Mouse (Mus musculus): ENCODE measurements around the gene Perp. TPM values are rescaled to one million over a fixed set of nuclear protein-coding genes. Genes with fewer than 3 reads are reported as not detected.

Gene Perp
- polyA plus RNA-seq, 1 experiment from 2014 or later = 42.6 TPM

DNA sequence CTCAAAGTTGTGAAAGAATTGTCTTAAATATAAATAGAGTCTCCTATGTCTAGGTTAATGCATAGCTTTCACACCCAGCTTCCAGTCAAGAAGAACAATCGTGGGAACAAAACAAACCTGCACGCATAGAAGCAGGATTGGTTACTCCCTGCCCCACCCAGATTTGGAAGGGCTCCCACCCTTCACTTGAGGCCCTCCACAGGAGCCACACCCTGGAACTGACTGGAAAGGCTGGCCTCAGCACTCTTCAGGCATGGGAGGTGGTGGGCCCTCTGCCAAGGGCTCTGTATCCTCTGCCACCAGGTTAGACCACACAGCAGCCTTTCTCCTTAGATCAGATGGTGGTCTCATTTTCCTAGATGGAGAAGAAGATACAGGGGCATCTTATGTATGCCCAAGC lies 26.2 kb downstream of the Perp start:
- H3K4me1 ChIP-seq (ENCODE audit: control insufficient read depth, insufficient read depth, low read length) = no peaks in the 10 kb centered on the region
- H3K27ac ChIP-seq (replicated peaks; ENCODE audit: low read depth, low read length) = no peak overlapping the region
- 84% methylated on average over 2 of the region's 2 CpGs for WGBS
- no peak overlapping the region for H3K4me2 ChIP-seq (ENCODE audit: low read depth, low read length)
- no peaks in the 10 kb centered on the region for H3K36me3 ChIP-seq (replicated peaks; ENCODE audit: control insufficient read depth, insufficient read depth, low read depth, low read length)
- no peak overlapping the region for H3K9ac ChIP-seq (replicated peaks; ENCODE audit: low read length)
- no peaks in the 10 kb centered on the region for H3K27me3 ChIP-seq (ENCODE audit: control insufficient read depth, insufficient read depth, low read length)
- no peak for DNase-seq (ENCODE audit: low spot score)
- H3K9me3 ChIP-seq (replicated peaks; ENCODE audit: control insufficient read depth, low read length) = no peaks in the 10 kb centered on the region
- H3K4me3 ChIP-seq (ENCODE audit: low read depth, low read length) = no peak overlapping the region
- ATAC-seq (replicated peaks; ENCODE audit: insufficient number of reproducible peaks, low FRiP score, low TSS enrichment, low read depth) = no peak

DNA sequence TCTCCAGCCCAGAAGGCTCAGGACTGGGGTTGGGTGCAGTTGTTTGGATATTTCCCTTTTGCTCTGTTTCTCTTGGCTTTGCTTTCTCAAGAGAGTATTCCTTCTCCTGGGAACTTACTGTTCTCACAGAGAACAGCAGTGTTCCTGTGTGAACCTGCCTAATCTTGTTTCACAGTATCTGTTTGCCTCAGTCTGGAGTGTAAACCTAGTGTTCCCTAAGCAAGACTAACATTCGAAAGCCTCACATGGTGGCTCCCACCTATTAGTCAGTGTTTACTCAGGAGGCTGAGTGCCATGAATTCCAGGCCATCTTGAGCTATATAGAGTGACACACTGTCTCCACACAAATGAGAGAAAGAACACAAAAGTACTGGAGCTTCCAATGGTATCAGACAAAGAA lies 31.4 kb downstream of the Perp start:
- DNase-seq (ENCODE audit: low spot score) (peak; percentile 9), ATAC-seq (replicated peaks; ENCODE audit: insufficient number of reproducible peaks, low FRiP score, low TSS enrichment, low read depth) (no peak)
- Histone ChIP-seq H3K4me1 (ENCODE audit: control insufficient read depth, insufficient read depth, low read length) (no peaks in the 10 kb centered on the region), H3K36me3 (replicated peaks; ENCODE audit: control insufficient read depth, insufficient read depth, low read depth, low read length) (no peaks in the 10 kb centered on the region), H3K27me3 (ENCODE audit: control insufficient read depth, insufficient read depth, low read length) (no peaks in the 10 kb centered on the region), H3K9me3 (replicated peaks; ENCODE audit: control insufficient read depth, low read length) (no peaks in the 10 kb centered on the region), H3K4me2 (ENCODE audit: low read depth, low read length) (no peak overlapping the region), H3K9ac (replicated peaks; ENCODE audit: low read length) (no peak overlapping the region), H3K27ac (replicated peaks; ENCODE audit: low read depth, low read length) (no peak overlapping the region), H3K4me3 (ENCODE audit: low read depth, low read length) (no peak overlapping the region)
- WGBS = 36% methylated on average over 1 of the region's 1 CpGs

- 86% methylated on average over 6 of the region's 6 CpGs for WGBS
- Histone ChIP-seq H3K4me1 (ENCODE audit: control insufficient read depth, insufficient read depth, low read length) (no peaks in the 10 kb centered on the region), H3K27me3 (ENCODE audit: control insufficient read depth, insufficient read depth, low read length) (no peaks in the 10 kb centered on the region), H3K9me3 (replicated peaks; ENCODE audit: control insufficient read depth, low read length) (no peaks in the 10 kb centered on the region), H3K4me2 (ENCODE audit: low read depth, low read length) (no peak overlapping the region), H3K4me3 (ENCODE audit: low read depth, low read length) (no peak overlapping the region), H3K9ac (replicated peaks; ENCODE audit: low read length) (no peak overlapping the region), H3K27ac (replicated peaks; ENCODE audit: low read depth, low read length) (no peak overlapping the region), H3K36me3 (replicated peaks; ENCODE audit: control insufficient read depth, insufficient read depth, low read depth, low read length) (no peaks in the 10 kb centered on the region)
- ATAC-seq (replicated peaks; ENCODE audit: insufficient number of reproducible peaks, low FRiP score, low TSS enrichment, low read depth) = no peak
- DNase-seq (ENCODE audit: low spot score) = no peak
These were observed 33.3 kb downstream of the Perp start for GRCm38 (mm10) chr10:18878111-18878510.

GRCm38 (mm10) chr10:18879160-18879559 lies 34.3 kb downstream of the Perp start:
- Histone ChIP-seq H3K4me1 (ENCODE audit: control insufficient read depth, insufficient read depth, low read length) (no peaks in the 10 kb centered on the region), H3K9ac (replicated peaks; ENCODE audit: low read length) (no peak overlapping the region), H3K4me3 (ENCODE audit: low read depth, low read length) (no peak overlapping the region), H3K27me3 (ENCODE audit: control insufficient read depth, insufficient read depth, low read length) (no peaks in the 10 kb centered on the region), H3K36me3 (replicated peaks; ENCODE audit: control insufficient read depth, insufficient read depth, low read depth, low read length) (no peaks in the 10 kb centered on the region), H3K9me3 (replicated peaks; ENCODE audit: control insufficient read depth, low read length) (no peaks in the 10 kb centered on the region), H3K27ac (replicated peaks; ENCODE audit: low read depth, low read length) (no peak overlapping the region), H3K4me2 (ENCODE audit: low read depth, low read length) (no peak overlapping the region)
- WGBS = 81% methylated on average over 4 of the region's 4 CpGs
- ATAC-seq (replicated peaks; ENCODE audit: insufficient number of reproducible peaks, low FRiP score, low TSS enrichment, low read depth) = no peak
- DNase-seq (ENCODE audit: low spot score) = no peak

GRCm38 (mm10) chr10:18879690-18880089 lies 34.9 kb downstream of the Perp start:
- DNase-seq (ENCODE audit: low spot score) = no peak
- no peak overlapping the region for H3K4me3 ChIP-seq (ENCODE audit: low read depth, low read length)
- WGBS = 73% methylated on average over 1 of the region's 1 CpGs
- ATAC-seq (replicated peaks; ENCODE audit: insufficient number of reproducible peaks, low FRiP score, low TSS enrichment, low read depth) = no peak
- no peak overlapping the region for H3K27ac ChIP-seq (replicated peaks; ENCODE audit: low read depth, low read length)
- H3K4me1 ChIP-seq (ENCODE audit: control insufficient read depth, insufficient read depth, low read length) = no peaks in the 10 kb centered on the region
- no peak overlapping the region for H3K4me2 ChIP-seq (ENCODE audit: low read depth, low read length)
- no peak overlapping the region for H3K9ac ChIP-seq (replicated peaks; ENCODE audit: low read length)
- no peaks in the 10 kb centered on the region for H3K9me3 ChIP-seq (replicated peaks; ENCODE audit: control insufficient read depth, low read length)
- no peaks in the 10 kb centered on the region for H3K27me3 ChIP-seq (ENCODE audit: control insufficient read depth, insufficient read depth, low read length)
- no peaks in the 10 kb centered on the region for H3K36me3 ChIP-seq (replicated peaks; ENCODE audit: control insufficient read depth, insufficient read depth, low read depth, low read length)

- WGBS = 85% methylated on average over 1 of the region's 1 CpGs
- Histone ChIP-seq H3K36me3 (replicated peaks; ENCODE audit: control insufficient read depth, insufficient read depth, low read depth, low read length) (no peaks in the 10 kb centered on the region), H3K4me1 (ENCODE audit: control insufficient read depth, insufficient read depth, low read length) (no peaks in the 10 kb centered on the region), H3K4me2 (ENCODE audit: low read depth, low read length) (no peak overlapping the region), H3K4me3 (ENCODE audit: low read depth, low read length) (no peak overlapping the region), H3K9ac (replicated peaks; ENCODE audit: low read length) (no peak overlapping the region), H3K27me3 (ENCODE audit: control insufficient read depth, insufficient read depth, low read length) (no peaks in the 10 kb centered on the region), H3K9me3 (replicated peaks; ENCODE audit: control insufficient read depth, low read length) (no peaks in the 10 kb centered on the region), H3K27ac (replicated peaks; ENCODE audit: low read depth, low read length) (no peak overlapping the region)
- ATAC-seq (replicated peaks; ENCODE audit: insufficient number of reproducible peaks, low FRiP score, low TSS enrichment, low read depth) (no peak), DNase-seq (ENCODE audit: low spot score) (no peak)
These were observed 37.4 kb downstream of the Perp start for GRCm38 (mm10) chr10:18882190-18882589.

GRCm38 (mm10) chr10:18886918-18887625 lies 42.3 kb downstream of the Perp start:
- no peaks in the 10 kb centered on the region for H3K36me3 ChIP-seq (replicated peaks; ENCODE audit: control insufficient read depth, insufficient read depth, low read depth, low read length)
- no peak for DNase-seq (ENCODE audit: low spot score)
- no peaks in the 10 kb centered on the region for H3K9me3 ChIP-seq (replicated peaks; ENCODE audit: control insufficient read depth, low read length)
- no peak overlapping the region for H3K4me3 ChIP-seq (ENCODE audit: low read depth, low read length)
- no peak overlapping the region for H3K4me2 ChIP-seq (ENCODE audit: low read depth, low read length)
- H3K4me1 ChIP-seq (ENCODE audit: control insufficient read depth, insufficient read depth, low read length) = no peaks in the 10 kb centered on the region
- no peak overlapping the region for H3K27ac ChIP-seq (replicated peaks; ENCODE audit: low read depth, low read length)
- WGBS = 83% methylated on average over 4 of the region's 4 CpGs
- H3K27me3 ChIP-seq (ENCODE audit: control insufficient read depth, insufficient read depth, low read length) = no peaks in the 10 kb centered on the region
- ATAC-seq (replicated peaks; ENCODE audit: insufficient number of reproducible peaks, low FRiP score, low TSS enrichment, low read depth) = no peak
- no peak overlapping the region for H3K9ac ChIP-seq (replicated peaks; ENCODE audit: low read length)

DNA sequence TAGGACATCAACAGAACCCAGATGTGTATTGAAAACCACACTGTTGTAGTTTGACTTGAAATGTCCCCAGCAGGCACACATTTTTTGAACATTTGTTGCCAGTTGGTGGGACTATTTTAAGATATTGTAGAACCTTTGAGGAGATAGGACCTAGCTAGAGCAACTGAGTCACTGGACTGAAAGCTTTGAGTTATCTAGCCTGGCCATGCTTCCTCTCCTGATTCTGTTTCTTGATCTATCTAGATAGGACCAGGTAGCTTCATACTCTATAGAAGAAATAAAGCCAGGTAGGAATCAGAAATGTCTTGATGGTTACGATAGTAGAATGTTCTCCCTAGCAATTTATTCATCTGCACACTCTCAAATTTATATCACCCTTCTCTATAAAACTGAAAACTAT lies 43.9 kb downstream of the Perp start:
- H3K4me3 ChIP-seq (ENCODE audit: low read depth, low read length) = no peak overlapping the region
- H3K36me3 ChIP-seq (replicated peaks; ENCODE audit: control insufficient read depth, insufficient read depth, low read depth, low read length) = no peaks in the 10 kb centered on the region
- H3K4me2 ChIP-seq (ENCODE audit: low read depth, low read length) = no peak overlapping the region
- H3K9me3 ChIP-seq (replicated peaks; ENCODE audit: control insufficient read depth, low read length) = no peaks in the 10 kb centered on the region
- DNase-seq (ENCODE audit: low spot score) (no peak), ATAC-seq (replicated peaks; ENCODE audit: insufficient number of reproducible peaks, low FRiP score, low TSS enrichment, low read depth) (no peak)
- no peaks in the 10 kb centered on the region for H3K27me3 ChIP-seq (ENCODE audit: control insufficient read depth, insufficient read depth, low read length)
- H3K27ac ChIP-seq (replicated peaks; ENCODE audit: low read depth, low read length) = no peak overlapping the region
- H3K9ac ChIP-seq (replicated peaks; ENCODE audit: low read length) = no peak overlapping the region
- H3K4me1 ChIP-seq (ENCODE audit: control insufficient read depth, insufficient read depth, low read length) = no peaks in the 10 kb centered on the region
- WGBS = 90% methylated on average over 1 of the region's 1 CpGs

Measured in embryonic facial prominence, embryonic 11.5 days (tissue).